Mouse (Mus musculus): ENCODE measurements around the gene B3gntl1. TPM values are rescaled to one million over a fixed set of nuclear protein-coding genes. Genes with fewer than 3 reads are reported as not detected.

B3gntl1 gene
- 9.6 and 10.0 TPM in 2 replicates for polyA plus RNA-seq (2015; fragmentation: Nextera tagmentation; extraction: Ambion mirVana)

DNA sequence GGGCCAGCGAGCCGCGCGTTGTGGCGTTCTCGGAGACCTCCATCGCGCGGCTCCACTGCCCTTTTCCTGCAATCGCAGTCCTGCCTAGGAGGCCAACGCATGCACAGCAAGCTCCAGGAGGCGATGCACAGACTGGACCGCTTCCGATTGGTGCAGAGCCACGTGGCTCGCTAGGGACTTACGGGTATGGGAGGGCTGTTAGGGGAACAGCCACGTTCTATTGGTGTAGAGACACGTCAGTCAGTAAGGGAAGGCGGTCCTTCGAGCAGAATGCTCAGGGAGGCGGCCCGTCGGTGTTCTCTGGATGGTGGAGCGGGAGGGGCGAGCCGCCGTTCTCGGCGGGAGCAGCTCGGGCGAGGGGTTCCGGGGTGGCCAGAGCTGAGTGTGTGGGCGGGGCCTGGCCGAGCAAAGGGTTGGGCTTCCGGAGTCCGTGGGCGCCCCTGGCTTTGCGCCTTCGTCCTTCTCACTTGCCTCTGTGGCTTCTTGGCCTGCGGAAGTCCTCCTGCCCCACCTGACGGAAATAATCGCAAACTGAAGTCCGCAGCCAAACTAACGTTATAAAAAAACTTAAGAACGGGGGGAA, at the start of gene B3gntl1:
Gene B3gntl1, minus strand, starts transcription at position 164 of the 583 bp plus-strand sequence.
- 0 out of 2 replicates have a peak, but pooled peaks cover 7% of the 10 kb centered on the region for H3K4me1 ChIP-seq
- H3K4me2 ChIP-seq, result peak within 1 kb of the TSS; percentile 70
- peak within 1 kb of the TSS; percentile 78 for H3K9ac ChIP-seq
- H3K27me3 ChIP-seq, result no peaks in the 10 kb centered on the region
- H3K4me3 ChIP-seq, result peak within 1 kb of the TSS; percentile 62
- under 1% methylated on average over 46 of the region's 46 CpGs for WGBS
- 0 out of 2 replicates have a peak, but pooled peaks cover 4% of the 10 kb centered on the region for H3K9me3 ChIP-seq
- peak within 1 kb of the TSS; percentile 93 for H3K27ac ChIP-seq
- H3K36me3 ChIP-seq, result peaks cover 7% of the 10 kb centered on the region; the same call in 1 of the 2 replicates
- peak; percentile 100 for ATAC-seq (ENCODE audit: insufficient number of reproducible peaks, insufficient read depth, low FRiP score, low TSS enrichment, low read depth)

- Histone ChIP-seq H3K9me3 (no peaks in the 10 kb centered on the region), H3K4me2 (no peak overlapping the region), H3K27ac (no peak overlapping the region), H3K4me3 (no peak overlapping the region), H3K36me3 (no peaks in the 10 kb centered on the region), H3K4me1 (no peaks in the 10 kb centered on the region), H3K27me3 (no peaks in the 10 kb centered on the region), H3K9ac (no peak overlapping the region)
- ATAC-seq (ENCODE audit: insufficient number of reproducible peaks, insufficient read depth, low FRiP score, low TSS enrichment, low read depth), result no peak
- WGBS, result 64% methylated on average over 2 of the region's 2 CpGs
These were observed 49.5 kb upstream of the B3gntl1 start for GRCm38 (mm10) chr11:121722434-121722833.

GRCm38 (mm10) chr11:121720752-121721151, 47.8 kb upstream of the B3gntl1 start:
- Histone ChIP-seq H3K4me1 (no peaks in the 10 kb centered on the region), H3K27me3 (no peaks in the 10 kb centered on the region), H3K4me3 (no peak overlapping the region), H3K36me3 (peaks cover 3% of the 10 kb centered on the region), H3K9ac (no peak overlapping the region), H3K27ac (no peak overlapping the region), H3K9me3 (no peaks in the 10 kb centered on the region), H3K4me2 (no peak overlapping the region)
- WGBS, result 92% methylated on average over 3 of the region's 3 CpGs
- no peak for ATAC-seq (ENCODE audit: insufficient number of reproducible peaks, insufficient read depth, low FRiP score, low TSS enrichment, low read depth)

GRCm38 (mm10) chr11:121717724-121718123, 44.8 kb upstream of the B3gntl1 start:
- Histone ChIP-seq H3K9ac (no peak overlapping the region), H3K27me3 (no peaks in the 10 kb centered on the region), H3K4me1 (no peaks in the 10 kb centered on the region), H3K9me3 (no peaks in the 10 kb centered on the region), H3K4me3 (no peak overlapping the region), H3K4me2 (no peak overlapping the region), H3K27ac (no peak overlapping the region), H3K36me3 (peaks cover 9% of the 10 kb centered on the region)
- ATAC-seq (ENCODE audit: insufficient number of reproducible peaks, insufficient read depth, low FRiP score, low TSS enrichment, low read depth), result no peak
- 56% methylated on average over 6 of the region's 6 CpGs for WGBS

DNA sequence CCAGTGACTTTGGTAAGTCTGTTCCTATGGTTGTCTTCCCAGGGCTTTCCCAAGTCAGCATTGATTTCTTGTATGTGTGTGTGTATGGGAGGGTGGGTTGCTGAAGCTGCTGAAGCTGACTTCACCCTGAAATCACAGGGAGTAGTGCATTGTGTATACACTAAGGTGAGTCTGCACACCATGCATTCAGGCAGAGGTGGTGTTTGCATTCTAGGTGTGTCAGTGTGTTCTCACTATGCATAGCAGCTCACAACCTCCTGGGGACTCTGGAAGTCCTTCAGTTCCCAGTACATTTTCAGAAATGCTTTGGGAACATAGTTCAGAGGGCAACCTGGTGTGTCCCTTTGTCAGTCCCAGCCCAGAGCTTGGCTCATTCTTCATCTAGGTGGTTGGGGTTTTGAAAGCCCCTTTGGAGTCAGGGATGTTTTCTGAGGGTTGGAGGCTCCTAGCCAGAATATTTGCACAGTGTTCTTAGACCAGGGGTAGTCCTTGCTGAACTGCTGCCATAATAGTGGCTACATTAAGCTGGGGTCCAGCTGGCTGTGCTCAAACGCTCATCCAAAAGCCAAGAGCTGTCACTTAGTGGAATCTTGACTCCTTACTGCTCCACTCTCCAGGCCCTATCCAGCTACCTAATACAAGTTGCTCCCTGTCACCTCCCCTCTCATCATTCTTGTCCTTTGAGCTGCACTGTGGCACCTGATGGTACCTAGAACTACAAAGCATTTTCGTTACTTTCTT, 42.0 kb upstream of the B3gntl1 start:
- no peak for ATAC-seq (ENCODE audit: insufficient number of reproducible peaks, insufficient read depth, low FRiP score, low TSS enrichment, low read depth)
- no peak overlapping the region for H3K27ac ChIP-seq
- no peak overlapping the region for H3K4me2 ChIP-seq
- no peak overlapping the region for H3K9ac ChIP-seq
- 75% methylated on average over 2 of the region's 2 CpGs for whole genome bisulfite sequencing
- no peak overlapping the region for H3K4me3 ChIP-seq
- H3K4me1 ChIP-seq, result 0 out of 2 replicates have a peak, but pooled peaks cover 3% of the 10 kb centered on the region
- no peaks in the 10 kb centered on the region for H3K9me3 ChIP-seq
- peaks cover 9% of the 10 kb centered on the region for H3K36me3 ChIP-seq
- no peaks in the 10 kb centered on the region for H3K27me3 ChIP-seq

DNA sequence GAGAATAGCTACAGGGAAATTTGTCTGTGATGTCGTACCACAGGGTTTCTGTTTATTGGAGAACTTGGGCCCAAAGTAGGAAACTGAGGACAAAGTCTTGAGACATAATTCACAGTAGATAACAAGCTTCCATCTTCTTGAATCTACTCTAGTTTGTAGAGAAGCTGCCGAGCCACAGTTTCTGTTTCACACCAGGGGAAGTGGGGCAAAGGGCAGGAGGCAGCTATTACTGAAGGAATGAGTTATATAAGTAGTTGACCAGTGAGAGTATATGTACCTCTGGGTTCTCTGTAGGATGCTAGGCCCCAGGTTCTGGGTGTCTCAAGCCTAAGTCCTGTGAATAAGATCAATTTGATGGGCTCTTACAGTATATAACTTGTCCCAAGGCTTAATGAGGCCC, 40.6 kb upstream of the B3gntl1 start:
- H3K27me3 ChIP-seq, result no peaks in the 10 kb centered on the region
- 89% methylated on average over 2 of the region's 2 CpGs for WGBS
- H3K4me2 ChIP-seq, result no peak overlapping the region
- H3K36me3 ChIP-seq, result peaks cover 9% of the 10 kb centered on the region
- H3K4me3 ChIP-seq, result no peak overlapping the region
- H3K27ac ChIP-seq, result no peak overlapping the region
- no peak overlapping the region for H3K9ac ChIP-seq
- 0 out of 2 replicates have a peak, but pooled peaks cover 3% of the 10 kb centered on the region for H3K4me1 ChIP-seq
- no peak for ATAC-seq (ENCODE audit: insufficient number of reproducible peaks, insufficient read depth, low FRiP score, low TSS enrichment, low read depth)
- H3K9me3 ChIP-seq, result no peaks in the 10 kb centered on the region

- 85% methylated on average over 6 of the region's 6 CpGs for WGBS
- no peaks in the 10 kb centered on the region for H3K27me3 ChIP-seq
- 0 out of 2 replicates have a peak, but pooled peaks cover 3% of the 10 kb centered on the region for H3K4me1 ChIP-seq
- H3K4me2 ChIP-seq, result no peak overlapping the region
- ATAC-seq (ENCODE audit: insufficient number of reproducible peaks, insufficient read depth, low FRiP score, low TSS enrichment, low read depth), result no peak
- no peak overlapping the region; the same call in 1 of the 2 replicates for H3K27ac ChIP-seq
- H3K9ac ChIP-seq, result no peak overlapping the region
- H3K36me3 ChIP-seq, result peaks cover 9% of the 10 kb centered on the region
- H3K4me3 ChIP-seq, result no peak overlapping the region
- H3K9me3 ChIP-seq, result no peaks in the 10 kb centered on the region
These were observed 40.0 kb upstream of the B3gntl1 start for GRCm38 (mm10) chr11:121712987-121713386.

GRCm38 (mm10) chr11:121710245-121710644, 37.3 kb upstream of the B3gntl1 start:
- no peak overlapping the region for H3K27ac ChIP-seq
- 90% methylated on average over 5 of the region's 5 CpGs for WGBS
- H3K27me3 ChIP-seq, result no peaks in the 10 kb centered on the region
- H3K4me3 ChIP-seq, result no peak overlapping the region
- H3K4me1 ChIP-seq, result peaks cover 23% of the 10 kb centered on the region
- 0 out of 2 replicates have a peak, but pooled peaks cover 3% of the 10 kb centered on the region for H3K36me3 ChIP-seq
- no peak overlapping the region for H3K9ac ChIP-seq
- H3K9me3 ChIP-seq, result no peaks in the 10 kb centered on the region
- H3K4me2 ChIP-seq, result no peak overlapping the region
- ATAC-seq (ENCODE audit: insufficient number of reproducible peaks, insufficient read depth, low FRiP score, low TSS enrichment, low read depth), result no peak

DNA sequence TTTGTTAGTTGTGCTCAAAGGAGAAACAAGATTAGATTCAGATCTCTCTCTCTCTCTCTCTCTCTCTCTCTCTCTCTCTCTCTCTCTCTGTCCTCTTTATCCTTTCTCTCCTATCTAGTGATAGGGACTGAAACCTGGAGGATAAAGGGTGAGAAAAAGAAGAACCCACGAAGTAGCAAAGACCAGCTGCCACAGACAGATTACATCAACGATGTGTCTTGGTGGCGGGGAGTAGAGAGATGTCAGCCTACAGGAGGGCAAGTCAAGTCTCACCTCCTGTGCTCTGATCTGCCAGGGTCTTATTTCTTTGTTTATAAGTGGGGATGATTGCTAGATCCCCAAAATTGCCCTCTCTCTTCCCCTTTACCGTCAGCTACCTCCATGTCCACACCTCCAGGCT, 36.3 kb upstream of the B3gntl1 start:
- ATAC-seq (ENCODE audit: insufficient number of reproducible peaks, insufficient read depth, low FRiP score, low TSS enrichment, low read depth), result no peak
- no peak overlapping the region for H3K9ac ChIP-seq
- H3K9me3 ChIP-seq, result no peaks in the 10 kb centered on the region
- no peaks in the 10 kb centered on the region for H3K36me3 ChIP-seq
- no peak overlapping the region for H3K4me2 ChIP-seq
- H3K27ac ChIP-seq, result no peak overlapping the region
- peaks cover 8% of the 10 kb centered on the region for H3K27me3 ChIP-seq
- peaks cover 27% of the 10 kb centered on the region for H3K4me1 ChIP-seq
- 66% methylated on average over 4 of the region's 4 CpGs for WGBS
- H3K4me3 ChIP-seq, result no peak overlapping the region

GRCm38 (mm10) chr11:121706521-121707005, 33.6 kb upstream of the B3gntl1 start:
- WGBS, result 4% methylated on average over 7 of the region's 7 CpGs
- H3K27ac ChIP-seq, result peak overlapping the region; percentile 44
- no peak overlapping the region for H3K4me2 ChIP-seq
- H3K4me1 ChIP-seq, result peaks cover 48% of the 10 kb centered on the region
- no peak overlapping the region for H3K9ac ChIP-seq
- H3K4me3 ChIP-seq, result no peak overlapping the region
- no peak for ATAC-seq (ENCODE audit: insufficient number of reproducible peaks, insufficient read depth, low FRiP score, low TSS enrichment, low read depth)
- H3K9me3 ChIP-seq, result no peaks in the 10 kb centered on the region
- H3K36me3 ChIP-seq, result no peaks in the 10 kb centered on the region
- peaks cover 25% of the 10 kb centered on the region for H3K27me3 ChIP-seq

GRCm38 (mm10) chr11:121703619-121704215, 30.8 kb upstream of the B3gntl1 start:
- H3K4me2 ChIP-seq, result peak overlapping the region; percentile 98
- H3K36me3 ChIP-seq, result no peaks in the 10 kb centered on the region
- peaks cover 46% of the 10 kb centered on the region for H3K4me1 ChIP-seq
- peak overlapping the region; percentile 72 for H3K4me3 ChIP-seq
- H3K27me3 ChIP-seq, result peaks cover 25% of the 10 kb centered on the region
- peak overlapping the region; percentile 79 for H3K9ac ChIP-seq
- peak overlapping the region; percentile 16; the same call in 1 of the 2 replicates for H3K27ac ChIP-seq
- WGBS, result 13% methylated on average over 16 of the region's 16 CpGs
- no peaks in the 10 kb centered on the region for H3K9me3 ChIP-seq
- ATAC-seq (ENCODE audit: insufficient number of reproducible peaks, insufficient read depth, low FRiP score, low TSS enrichment, low read depth), result no peak

Data from embryonic facial prominence, embryonic 13.5 days (tissue).